In the genomic region with DNA sequence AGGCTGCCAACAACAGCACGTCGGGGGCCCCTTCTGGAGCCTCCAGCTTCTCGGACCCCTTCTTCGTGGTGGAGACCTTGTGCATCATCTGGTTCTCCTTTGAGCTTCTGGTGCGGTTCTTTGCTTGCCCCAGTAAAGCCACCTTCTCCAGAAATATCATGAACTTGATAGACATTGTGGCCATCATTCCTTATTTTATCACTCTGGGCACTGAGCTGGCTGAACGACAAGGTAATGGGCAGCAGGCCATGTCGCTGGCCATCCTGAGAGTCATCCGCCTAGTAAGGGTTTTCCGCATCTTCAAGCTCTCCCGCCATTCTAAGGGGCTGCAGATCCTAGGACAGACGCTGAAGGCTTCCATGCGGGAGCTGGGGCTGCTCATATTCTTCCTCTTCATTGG, we compare ENCODE assay signal across 8 mouse cellular contexts. TPM values are rescaled to one million over a fixed set of nuclear protein-coding genes. Genes with fewer than 3 reads are reported as not detected.
DNase-seq lines count a peak whose midpoint lies in the region; ATAC-seq lines count a peak whose summit lies in the region.

No protein-coding gene starts in this region.

- H3K27me3 ChIP-seq in forebrain, embryonic 10.5 days (ENCODE audit: poor library complexity, severe bottlenecking): peaks cover 16% of the 10 kb centered on the region
- H3K27me3 ChIP-seq in limb, embryonic 12.5 days: peaks cover 14% of the 10 kb centered on the region
- H3K27me3 ChIP-seq in stomach, embryonic 16.5 days (ENCODE audit: control insufficient read depth, insufficient read depth, low read length): peaks cover 7% of the 10 kb centered on the region; the same call in 1 of the 2 replicates

- WGBS in forebrain, embryonic 10.5 days: 55% methylated on average over 12 of the region's 12 CpGs
- 60% methylated on average over 12 of the region's 12 CpGs for WGBS in limb, embryonic 12.5 days
- 47% methylated on average over 12 of the region's 12 CpGs for WGBS in stomach, embryonic 16.5 days

- no peak overlapping the region for H3K27ac ChIP-seq in brown adipose tissue, adult 24 weeks (replicated peaks; ENCODE audit: low read depth, low read length)
- H3K27ac ChIP-seq in forebrain, embryonic 10.5 days: peak overlapping the region; percentile 96; the same call in 1 of the 2 replicates
- no peak overlapping the region for H3K27ac ChIP-seq in limb, embryonic 12.5 days
- no peak overlapping the region for H3K27ac ChIP-seq in stomach, embryonic 16.5 days (ENCODE audit: low read length)

- ATAC-seq in limb, embryonic 12.5 days (ENCODE audit: insufficient number of reproducible peaks, insufficient read depth, low FRiP score, low TSS enrichment, low read depth): no peak
- ATAC-seq in stomach, embryonic 16.5 days (ENCODE audit: insufficient read depth, low FRiP score): no peak

- peaks cover 4% of the 10 kb centered on the region; the same call in 1 of the 2 replicates for H3K36me3 ChIP-seq in forebrain, embryonic 10.5 days (replicated peaks)
- H3K36me3 ChIP-seq in limb, embryonic 12.5 days: no peaks in the 10 kb centered on the region
- no peaks in the 10 kb centered on the region for H3K36me3 ChIP-seq in stomach, embryonic 16.5 days (ENCODE audit: control insufficient read depth, insufficient read depth, low read length)

- H3K4me2 ChIP-seq in limb, embryonic 12.5 days: peak overlapping the region; percentile 90
- H3K4me2 ChIP-seq in stomach, embryonic 16.5 days (ENCODE audit: low read depth, low read length): peak overlapping the region; percentile 98

- DNase-seq in layer of hippocampus, postnatal 36 days: peak; percentile 11 to 17
- DNase-seq in layer of hippocampus, postnatal 25 days (ENCODE audit: extremely low spot score in 1 of 2, low spot score in 1 of 2): no peak
- peak; percentile 15 for DNase-seq in forebrain, embryonic 10.5 days (ENCODE audit: extremely low spot score, low spot score)
- DNase-seq in adrenal gland, adult 2 months: no peak
- DNase-seq in layer of hippocampus, adult 11-12 months (ENCODE audit: low spot score): no peak

- H3K9ac ChIP-seq in limb, embryonic 12.5 days (replicated peaks): no peak overlapping the region
- H3K9ac ChIP-seq in stomach, embryonic 16.5 days (ENCODE audit: low read length): no peak overlapping the region

- peaks cover 4% of the 10 kb centered on the region for H3K4me1 ChIP-seq in brown adipose tissue, adult 24 weeks (ENCODE audit: control insufficient read depth, insufficient read depth, insufficient read length, low read length)
- peaks cover 69% of the 10 kb centered on the region for H3K4me1 ChIP-seq in forebrain, embryonic 10.5 days
- H3K4me1 ChIP-seq in limb, embryonic 12.5 days (replicated peaks): peaks cover 12% of the 10 kb centered on the region
- peaks cover 7% of the 10 kb centered on the region; the same call in 1 of the 2 replicates for H3K4me1 ChIP-seq in stomach, embryonic 16.5 days (ENCODE audit: control insufficient read depth, insufficient read depth, low read length)

- peak overlapping the region; percentile 57 for H3K4me3 ChIP-seq in brown adipose tissue, adult 24 weeks (ENCODE audit: insufficient read depth, low read depth, low read length)
- H3K4me3 ChIP-seq in forebrain, embryonic 10.5 days: peak overlapping the region; percentile 77
- H3K4me3 ChIP-seq in limb, embryonic 12.5 days (replicated peaks): peak overlapping the region; percentile 78
- H3K4me3 ChIP-seq in stomach, embryonic 16.5 days (replicated peaks; ENCODE audit: low read length): peak overlapping the region; percentile 68

- H3K9me3 ChIP-seq in forebrain, embryonic 10.5 days: 0 out of 2 replicates have a peak, but pooled peaks cover 3% of the 10 kb centered on the region
- no peaks in the 10 kb centered on the region for H3K9me3 ChIP-seq in limb, embryonic 12.5 days
- no peaks in the 10 kb centered on the region for H3K9me3 ChIP-seq in stomach, embryonic 16.5 days (replicated peaks; ENCODE audit: control insufficient read depth, low read length)

RNA-seq across cellular contexts. Expression of a gene that starts 1.1 kb away (rescaled TPM):
- 10 to 100 TPM; 20.3 to 21.8 TPM for total RNA-seq in layer of hippocampus, postnatal 36 days (2021)
- 10 to 100 TPM; 20.3 to 22.1 TPM for total RNA-seq in layer of hippocampus, postnatal 25 days (2021)
- 0.55 TPM in 1 of 2 replicates, not detected in the other for polyA plus RNA-seq in brown adipose tissue, adult 24 weeks (2012; ENCODE audit: insufficient read depth, insufficient read length, missing spikeins)
- 3.3 and 3.5 TPM in 2 replicates for polyA plus RNA-seq in forebrain, embryonic 10.5 days (2016; fragmentation: Nextera tagmentation; extraction: Ambion mirVana)
- polyA plus RNA-seq in limb, embryonic 12.5 days (2016; fragmentation: Nextera tagmentation; extraction: Ambion mirVana): 2.9 and 3.0 TPM in 2 replicates
- polyA plus RNA-seq in stomach, embryonic 16.5 days (2015; fragmentation: Nextera tagmentation; extraction: Ambion mirVana): 0.56 and 0.70 TPM in 2 replicates
- 1 to 10 TPM in 1 of 2 experiments, under 1 TPM in 1; 0.78 to 1.0 TPM for total RNA-seq in adrenal gland, adult 2 months (2021)
- polyA plus RNA-seq in adrenal gland, adult 2 months (2012; rRNA removed): 1.1 and 1.3 TPM in 2 replicates

Comparison
In these comparisons a context has a peak if more than half of its experiments do, and no peak if none do; other contexts are left out.
1. DNase-seq: peak in layer of hippocampus, postnatal 36 days (2 of 2) and forebrain, embryonic 10.5 days (single experiment); none in layer of hippocampus, postnatal 25 days (0 of 2), adrenal gland, adult 2 months (single experiment) and layer of hippocampus, adult 11-12 months (single experiment).
2. Peak in every context shown above with its lines, with median percentiles within 50 percentile points of each other: H3K4me3 ChIP-seq.